Mouse (Mus musculus) mesoderm, embryonic 11.5 days (tissue): ENCODE data around the gene Nudt7.

Experiments
- DNase-seq: peaks from one replicate; pipeline ENCODE4 v3.0.0-alpha.2; 2012; ENCODE audit warnings: low read depth, low spot score

The Nudt7 gene

DNA sequence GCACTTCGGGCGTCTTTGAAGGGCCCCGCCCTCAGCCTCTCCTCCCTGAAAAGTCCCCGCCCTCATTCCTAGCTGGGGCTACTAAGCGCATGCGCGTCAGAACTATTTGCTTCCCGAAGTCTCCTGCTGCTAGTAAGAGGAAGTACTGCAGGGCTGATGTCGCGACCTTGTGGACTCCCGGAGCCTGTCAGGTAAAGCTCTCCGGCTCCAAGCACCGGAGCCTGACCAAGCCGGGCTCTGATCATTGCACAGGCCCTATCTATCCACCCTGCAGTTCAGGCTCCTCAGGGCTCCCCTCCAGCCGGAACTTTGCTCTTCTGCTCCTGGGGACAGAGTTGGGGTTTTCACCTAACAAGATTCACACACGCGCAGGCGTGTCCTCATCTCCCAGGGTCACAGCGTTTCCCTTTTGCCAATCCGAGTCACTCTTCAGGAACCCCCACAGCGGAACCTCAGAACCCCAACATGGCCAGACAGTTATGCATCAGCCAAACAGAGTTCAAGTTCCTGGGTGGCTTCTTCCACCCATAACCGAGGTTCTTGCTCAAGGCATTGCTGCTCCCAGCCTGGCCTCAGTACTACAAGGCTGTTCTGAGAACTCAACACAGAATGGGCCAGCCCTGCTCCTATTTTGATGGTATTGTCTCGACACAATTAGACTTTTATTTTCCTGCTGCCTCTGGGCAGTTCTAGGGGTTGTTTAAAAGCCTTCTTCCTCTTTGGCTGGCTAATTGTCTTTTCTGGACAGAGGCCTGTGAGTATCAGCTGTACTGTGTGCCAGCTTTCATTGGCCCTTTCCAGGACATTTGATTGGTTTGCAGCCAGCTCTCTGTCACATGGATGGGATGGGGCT, at the start of gene Nudt7:
Nudt7 (plus strand) TSS at position 48 of the 853 bp plus-strand sequence.
- peak; percentile 96 for DNase-seq

DNA sequence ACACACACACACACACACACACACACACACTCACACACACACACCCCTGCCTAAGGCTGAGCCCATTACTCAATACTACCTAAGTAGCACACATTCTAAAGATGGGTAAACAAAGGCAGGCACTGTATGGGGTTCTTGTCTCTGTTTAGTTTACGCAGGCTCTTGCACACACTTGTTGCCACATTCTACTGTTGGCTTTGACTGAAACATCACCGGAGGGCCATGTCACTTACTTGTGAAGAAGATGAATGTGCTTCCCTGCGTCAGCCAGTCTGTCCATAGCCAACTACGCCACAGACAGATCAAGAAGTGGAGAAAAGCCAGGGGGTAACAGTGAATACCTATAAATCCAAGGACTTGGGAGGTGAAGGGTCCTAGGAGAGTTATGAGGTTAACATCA, 45.4 kb upstream of the Nudt7 start:
- DNase-seq, result no peak

DNA sequence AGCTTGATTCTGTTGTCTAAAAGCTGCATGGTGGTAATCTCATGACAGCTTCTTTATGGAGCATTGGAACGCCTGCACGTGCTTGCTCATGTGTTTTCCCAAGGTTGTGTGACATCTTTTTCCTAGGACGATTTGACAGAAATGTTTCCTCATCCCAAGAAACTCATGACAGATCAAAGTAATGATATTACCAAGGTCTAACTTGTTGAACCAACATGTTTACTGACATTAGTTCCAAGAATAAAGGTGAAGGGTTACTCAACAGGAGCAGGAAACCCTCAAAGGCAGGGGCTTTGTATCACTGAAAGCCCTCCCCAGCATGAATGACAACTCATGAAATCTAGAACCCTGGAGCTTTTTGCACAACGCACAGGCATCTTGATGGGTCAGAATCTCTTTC, 42.6 kb upstream of the Nudt7 start:
- no peak for DNase-seq

DNA sequence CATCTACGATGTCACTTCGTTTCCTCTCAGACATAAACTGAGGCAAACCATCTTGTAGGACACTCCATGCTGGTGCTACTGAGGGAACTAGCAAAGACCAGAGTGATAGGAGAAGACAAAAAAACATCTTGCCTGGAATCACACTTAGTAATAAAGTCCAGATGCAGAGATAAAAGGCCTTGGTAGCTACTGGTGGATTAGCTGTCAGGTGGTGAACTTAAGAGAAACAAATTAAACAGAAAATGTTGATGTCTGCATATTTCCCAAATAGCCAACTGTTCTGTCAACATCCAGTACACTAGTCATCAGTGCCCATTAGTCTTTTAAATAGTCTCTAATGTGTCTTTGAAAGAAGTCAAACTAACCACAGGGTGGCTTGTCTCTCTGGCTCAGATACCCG, 40.0 kb upstream of the Nudt7 start:
- no peak for DNase-seq

DNA sequence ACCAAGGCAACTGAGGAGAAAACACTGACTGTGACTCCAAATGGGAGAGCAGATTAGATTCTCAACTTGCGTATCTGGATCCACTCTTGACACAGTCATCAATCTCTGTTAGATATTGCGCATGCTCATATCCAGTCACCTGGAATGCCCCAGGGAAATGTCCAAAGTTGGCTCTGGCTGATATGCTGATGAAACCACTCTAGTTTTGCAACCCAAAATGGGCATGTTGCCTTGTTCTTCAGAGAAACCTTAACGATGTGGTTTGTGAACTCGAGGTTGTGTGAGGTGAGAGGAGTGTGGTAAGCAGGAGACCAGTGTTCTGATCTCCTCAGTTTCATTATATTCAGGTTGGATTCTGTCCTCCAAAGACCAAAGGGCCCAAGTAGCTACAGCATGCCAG, 38.8 kb upstream of the Nudt7 start:
- no peak for DNase-seq

DNA sequence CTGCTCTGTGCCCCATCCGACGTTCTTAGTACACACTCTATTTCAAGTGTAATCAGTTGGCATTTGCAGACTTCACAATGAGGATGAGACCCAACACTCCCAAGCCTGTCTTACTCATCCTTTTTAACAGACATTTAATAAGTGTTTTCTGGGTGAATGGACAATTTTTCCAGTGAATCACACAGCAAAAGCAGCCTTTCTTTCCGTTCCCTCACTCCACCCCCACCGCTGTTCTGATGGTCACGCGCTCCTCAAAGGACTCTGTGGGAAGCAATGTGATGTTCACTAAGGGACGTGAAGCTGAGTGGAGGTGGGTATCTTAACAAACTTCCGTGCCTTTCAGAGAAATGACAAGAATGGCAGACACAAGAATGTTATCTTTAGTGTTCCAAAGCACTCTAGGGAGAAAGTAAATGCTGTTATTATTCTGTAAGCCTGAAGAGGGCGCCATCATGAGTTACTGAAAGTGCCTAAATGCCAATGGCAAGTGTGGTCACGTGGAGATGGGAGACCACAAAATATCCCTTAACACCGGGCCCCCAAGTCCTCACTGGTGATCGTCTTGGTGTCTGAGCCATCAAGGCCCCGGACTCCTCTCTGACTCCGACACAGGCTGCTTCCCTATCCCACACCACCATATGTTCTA, 32.7 kb upstream of the Nudt7 start:
- no peak for DNase-seq

DNA sequence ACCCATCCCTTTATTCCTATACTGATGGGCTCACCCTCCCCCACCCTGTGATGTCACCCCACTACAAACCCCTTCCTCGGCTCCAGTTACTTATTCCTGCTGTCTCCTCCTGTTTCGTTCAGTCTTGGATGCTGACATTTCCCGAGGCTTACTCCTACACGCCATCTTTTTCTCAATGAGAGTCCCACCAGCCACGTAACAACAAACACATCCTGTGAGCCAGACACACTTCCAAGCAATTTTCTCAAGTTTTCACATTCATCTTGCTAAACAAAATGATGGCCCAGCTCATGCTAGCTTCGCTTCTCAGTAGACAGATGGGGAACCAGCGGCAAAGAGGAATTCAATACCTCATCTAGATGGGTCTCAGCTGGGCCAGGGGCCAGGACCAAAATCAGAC, 30.0 kb upstream of the Nudt7 start:
- DNase-seq, result no peak

DNA sequence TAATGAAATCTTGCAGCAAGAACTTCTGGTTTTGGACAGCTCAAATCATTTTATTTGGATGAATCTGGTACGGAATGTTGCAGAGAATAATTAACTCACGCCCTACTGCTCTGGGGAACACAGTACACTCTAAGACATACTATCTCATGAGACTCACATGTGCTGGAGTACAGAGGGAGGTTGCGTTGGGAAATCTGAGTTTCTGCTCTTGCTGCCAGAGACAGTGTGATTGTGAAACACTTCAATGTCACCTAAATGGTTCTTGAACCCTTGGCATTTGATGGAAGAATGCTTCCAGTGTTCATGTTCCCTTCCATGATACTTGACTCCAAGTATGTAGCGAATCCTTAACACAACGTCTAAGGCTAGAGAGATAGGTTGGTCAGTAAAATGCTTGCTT, 27.4 kb upstream of the Nudt7 start:
- DNase-seq, result no peak

DNA sequence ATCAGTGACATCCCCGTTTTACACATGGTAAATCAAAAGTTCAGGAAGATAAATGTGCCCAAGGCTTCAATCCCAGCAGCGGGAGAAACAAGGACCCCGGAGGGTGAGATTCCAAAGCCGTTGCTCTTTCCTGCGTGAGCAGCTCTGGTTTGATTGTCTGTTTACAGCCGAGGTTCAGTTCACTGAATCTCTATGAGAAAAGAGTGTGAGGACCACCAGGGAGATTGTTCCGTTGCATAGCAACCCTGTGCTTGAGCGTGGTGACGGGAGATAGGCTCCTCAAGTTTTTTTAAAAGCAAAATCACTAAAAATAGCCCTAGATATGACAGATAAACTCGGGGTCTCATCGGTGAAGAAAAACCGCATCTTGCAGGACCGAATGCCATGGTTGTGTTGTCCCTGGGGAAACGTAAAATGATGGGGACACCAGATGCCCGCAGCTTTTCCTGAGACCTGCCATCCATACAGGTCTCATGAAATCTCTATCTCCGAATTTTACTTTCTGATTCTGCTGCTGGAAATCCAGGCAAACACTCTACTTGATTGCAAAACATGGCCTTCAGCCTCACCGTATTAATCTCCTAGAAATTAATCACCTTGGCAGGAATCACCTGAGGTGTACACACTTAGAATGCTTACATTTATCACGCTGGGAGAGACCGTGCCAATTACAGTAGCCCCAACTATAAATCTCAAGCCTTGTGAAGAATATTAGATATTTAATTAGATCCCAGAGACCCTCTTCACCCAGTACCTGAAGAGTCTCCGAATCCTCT, 23.8 kb upstream of the Nudt7 start:
- DNase-seq, result no peak

DNA sequence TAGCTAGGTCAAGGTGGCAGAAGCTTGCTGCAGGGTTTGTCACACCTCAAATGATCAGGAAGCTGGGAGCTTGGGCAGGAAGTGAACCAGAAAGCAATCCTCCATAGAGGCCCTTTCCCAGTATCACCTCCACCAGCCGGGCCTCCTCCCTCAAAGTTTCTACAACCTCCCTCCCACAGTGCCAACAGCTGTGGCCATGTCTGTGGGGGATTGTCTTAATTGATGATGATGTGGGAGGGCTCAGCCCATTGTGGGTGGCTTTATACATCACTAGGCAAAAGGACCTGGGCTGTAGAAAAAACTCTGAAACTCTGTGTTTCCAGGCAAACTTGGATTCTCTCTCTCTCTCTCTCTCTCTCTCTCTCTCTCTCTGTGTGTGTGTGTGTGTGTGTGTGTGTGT, 18.3 kb upstream of the Nudt7 start:
- DNase-seq, result no peak

DNA sequence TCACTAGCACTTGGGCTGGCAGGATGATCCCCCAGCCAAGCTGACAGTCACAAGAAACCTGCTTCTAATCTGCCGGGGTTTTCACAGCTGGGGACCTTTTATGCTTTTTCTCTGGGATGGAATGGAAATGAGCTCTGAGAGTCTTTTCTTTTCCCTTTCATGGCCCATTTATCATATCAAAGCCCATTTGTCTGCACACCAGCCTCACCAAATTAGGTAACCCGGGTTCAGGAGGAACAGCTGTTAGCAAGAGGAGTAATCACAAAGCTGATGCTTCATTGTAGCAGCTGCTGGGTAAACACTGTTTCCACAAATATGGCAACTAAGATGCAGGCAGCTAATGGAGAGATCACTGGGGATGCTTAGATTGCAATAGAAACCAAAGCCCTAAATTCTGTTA, 17.3 kb upstream of the Nudt7 start:
- peak; percentile 68 for DNase-seq

DNA sequence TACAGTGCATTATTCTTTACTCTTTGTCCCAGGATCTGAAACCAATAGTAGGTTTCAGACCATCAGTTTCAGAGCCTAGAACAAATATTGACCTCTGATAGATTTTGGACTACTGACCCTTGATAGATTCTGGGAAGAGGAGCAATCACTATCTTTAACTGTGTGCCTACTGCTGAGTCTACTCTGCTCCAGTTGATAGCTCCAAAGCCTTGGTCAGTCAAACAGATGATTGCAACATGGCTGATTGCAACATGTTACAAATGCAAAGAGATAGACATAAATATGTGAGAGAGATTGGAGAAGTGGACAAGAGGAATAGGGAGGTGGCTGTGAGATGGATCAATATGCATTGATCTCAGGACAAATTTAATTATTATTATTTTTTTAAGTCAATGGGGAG, 15.9 kb upstream of the Nudt7 start:
- DNase-seq, result no peak

DNA sequence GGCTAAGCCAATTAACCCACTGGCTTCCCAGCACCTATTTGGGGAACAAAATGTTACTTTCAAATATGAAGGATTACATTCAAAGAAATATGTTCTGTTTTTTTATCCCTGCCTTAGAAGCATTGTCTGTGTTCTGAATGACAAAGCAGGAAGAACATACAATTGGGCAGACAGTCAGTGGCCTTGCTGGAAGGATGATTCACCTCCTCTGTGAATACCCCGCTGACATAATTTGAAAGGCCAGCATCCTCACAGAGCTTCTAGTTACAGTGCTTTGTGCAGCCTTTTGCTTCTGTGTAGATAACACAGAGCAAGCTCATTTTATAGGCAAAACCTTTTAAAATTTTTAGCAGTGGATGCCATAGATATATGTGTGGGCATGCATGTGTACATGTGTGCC, 11.6 kb upstream of the Nudt7 start:
- no peak for DNase-seq

DNA sequence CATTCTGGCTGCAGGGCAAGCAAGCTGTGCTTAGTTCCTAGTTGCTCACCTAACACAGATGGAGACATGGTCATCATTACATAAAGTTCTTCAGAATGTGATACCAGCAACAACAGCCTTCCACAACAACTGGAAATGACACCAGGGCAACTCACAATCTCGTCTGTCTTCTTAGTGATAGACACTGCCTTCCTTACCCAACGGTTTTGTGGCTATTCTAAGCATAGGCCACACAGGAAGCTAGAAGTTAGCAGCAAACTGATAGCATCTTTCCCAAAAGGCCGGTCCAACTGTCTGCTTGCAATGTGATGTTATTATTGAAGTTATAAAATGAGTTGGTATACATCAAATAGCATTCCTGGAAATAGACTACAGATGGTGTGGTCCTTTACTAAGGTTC, 9.7 kb upstream of the Nudt7 start:
- DNase-seq, result no peak

DNA sequence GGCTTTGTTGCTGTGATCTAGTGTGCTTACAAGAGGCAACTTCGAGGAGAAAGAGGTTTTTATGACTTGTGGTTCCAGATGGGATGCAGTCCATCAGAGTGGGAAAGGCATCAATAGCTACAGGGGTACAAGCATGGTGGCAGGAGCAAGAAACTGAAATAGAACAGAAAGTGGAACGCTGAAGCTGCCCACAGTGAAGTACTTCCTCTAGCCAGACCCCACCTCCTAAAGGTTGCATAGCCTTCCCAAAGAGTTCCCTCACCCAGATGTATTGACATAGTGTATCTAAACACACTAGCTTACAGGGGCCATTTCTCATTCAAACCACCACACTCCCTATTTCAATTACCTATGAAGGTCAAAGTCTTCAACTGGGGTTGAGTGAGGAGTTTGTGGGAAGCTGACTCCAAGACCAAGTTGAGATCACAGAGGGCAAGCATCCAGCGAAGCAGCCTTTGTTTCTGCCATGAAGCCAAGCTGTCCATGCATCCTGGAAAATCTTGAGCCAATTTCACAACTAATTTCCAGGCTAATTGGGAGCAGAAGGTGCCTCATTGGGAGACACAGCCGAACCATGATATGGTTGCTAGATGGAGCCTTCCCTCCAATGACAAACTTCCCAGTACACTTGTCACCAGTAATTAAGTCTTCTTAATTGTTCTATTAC, 9.1 kb upstream of the Nudt7 start:
- DNase-seq, result no peak

DNA sequence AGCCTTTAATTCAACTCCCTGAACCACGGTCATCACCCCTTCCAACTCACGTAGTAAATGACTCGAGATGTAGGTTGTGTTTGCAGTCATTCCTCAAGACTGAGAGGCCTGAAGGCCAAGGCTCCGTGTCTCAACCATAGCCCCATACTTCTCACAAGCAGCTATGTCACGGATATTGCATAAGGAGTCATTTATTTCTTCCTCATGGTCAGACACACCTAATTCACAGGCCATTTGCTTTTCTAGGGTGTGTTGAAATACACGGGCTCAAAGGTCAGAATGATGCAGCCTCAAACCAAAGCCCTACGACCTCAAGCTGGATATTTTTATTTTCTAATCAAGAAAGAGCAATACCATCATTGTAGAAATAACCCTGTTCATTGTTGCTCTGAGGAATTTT, 2.5 kb upstream of the Nudt7 start:
- DNase-seq, result no peak

DNA sequence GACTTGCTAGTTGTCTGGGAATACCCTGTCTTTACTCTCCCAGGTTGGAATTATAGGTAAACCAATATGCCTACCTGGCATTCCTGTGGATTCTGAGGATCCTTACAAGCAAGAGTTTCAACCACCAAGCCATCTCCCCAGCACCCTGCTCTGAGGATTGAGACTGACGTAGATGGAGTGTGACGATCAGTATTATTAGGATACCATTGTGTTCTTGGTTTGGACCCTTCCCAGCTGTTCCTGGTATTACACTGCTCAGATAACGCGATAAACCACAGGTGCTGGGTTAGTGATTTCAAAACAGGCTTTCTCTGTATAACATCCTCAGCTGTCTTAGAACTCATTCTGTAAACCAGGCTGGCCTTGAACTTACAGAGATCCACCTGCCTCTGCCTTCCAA, 1.9 kb upstream of the Nudt7 start:
- DNase-seq, result no peak

DNA sequence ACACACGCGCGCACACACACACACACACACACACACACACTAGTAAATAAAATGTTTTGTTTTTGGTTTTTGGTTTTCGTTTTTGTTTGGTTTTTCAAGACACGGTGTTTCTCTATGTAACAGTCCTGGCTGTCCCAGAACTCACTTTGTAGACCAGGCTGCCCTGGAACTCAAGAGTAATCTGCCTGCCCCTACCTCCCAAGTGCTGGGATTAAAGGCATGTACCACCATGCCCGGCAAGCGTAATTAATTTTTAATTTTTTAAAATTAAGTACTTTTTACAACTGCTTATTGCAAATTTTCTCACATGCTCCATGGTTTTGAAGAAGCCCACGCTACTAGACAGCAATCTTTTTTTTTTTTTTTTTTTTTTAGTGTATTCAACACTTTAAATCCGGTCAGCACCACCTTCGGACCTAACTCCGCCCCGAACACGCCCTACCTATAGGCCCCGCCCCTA, 277 bp upstream of the Nudt7 start:
- DNase-seq, result no peak

DNA sequence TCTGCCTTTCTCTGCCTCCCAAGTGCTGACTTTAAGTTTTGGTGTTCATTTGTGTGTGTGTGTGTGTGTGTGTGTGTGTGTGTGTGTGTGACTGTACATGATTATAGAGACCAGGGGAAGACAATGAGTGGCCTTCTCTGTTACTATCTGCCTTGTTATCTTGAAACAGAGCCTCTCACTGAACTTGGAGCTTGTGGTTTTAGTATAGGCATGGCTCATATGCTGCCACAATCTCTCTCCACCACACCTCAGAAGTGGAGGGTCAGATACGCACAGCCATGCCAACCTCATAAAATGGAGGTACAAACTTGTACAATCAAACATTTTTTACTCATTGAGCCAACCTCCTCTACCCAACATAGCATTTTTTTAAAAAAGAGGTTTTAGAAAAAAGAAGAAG, 3.4 kb downstream of the Nudt7 start:
- DNase-seq, result no peak

DNA sequence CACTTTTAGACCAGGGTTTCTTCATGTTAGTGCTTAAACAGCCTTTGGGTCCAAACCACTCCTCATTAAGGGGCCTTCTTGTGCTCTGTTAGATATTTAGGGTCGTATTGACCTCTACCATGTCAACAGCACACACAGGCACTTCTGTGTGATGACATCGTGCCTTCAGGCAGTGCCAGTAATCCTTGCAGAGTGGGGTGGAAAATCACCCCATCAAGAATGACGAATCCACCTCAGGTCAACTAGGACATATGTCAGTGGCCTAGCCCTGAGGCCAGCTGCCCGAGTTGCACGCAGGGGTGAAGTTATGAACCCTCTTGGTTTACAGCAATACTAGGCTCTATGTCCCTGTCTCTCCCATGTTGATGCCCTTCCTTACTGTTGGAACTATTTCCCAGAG, 3.8 kb downstream of the Nudt7 start:
- DNase-seq, result no peak

DNA sequence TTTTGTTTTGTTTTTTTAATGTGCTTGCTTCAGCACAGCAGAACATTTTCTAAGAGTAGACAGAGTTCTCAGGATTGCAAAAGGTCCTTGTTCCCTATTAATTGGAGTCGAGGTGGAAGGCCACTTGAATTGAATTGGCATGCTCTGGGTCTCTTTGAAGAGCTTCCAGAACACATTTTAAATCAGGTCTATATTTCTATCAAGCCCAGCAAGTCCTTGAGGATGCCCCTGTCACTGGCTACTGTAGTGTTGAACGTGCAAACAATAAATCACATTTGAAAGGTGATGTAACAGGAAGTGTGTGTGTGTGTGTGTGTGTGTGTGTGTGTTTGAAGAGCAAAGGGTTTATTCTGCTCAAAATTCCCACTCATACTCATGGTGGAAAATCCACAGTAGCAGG, 7.1 kb downstream of the Nudt7 start:
- no peak for DNase-seq

DNA sequence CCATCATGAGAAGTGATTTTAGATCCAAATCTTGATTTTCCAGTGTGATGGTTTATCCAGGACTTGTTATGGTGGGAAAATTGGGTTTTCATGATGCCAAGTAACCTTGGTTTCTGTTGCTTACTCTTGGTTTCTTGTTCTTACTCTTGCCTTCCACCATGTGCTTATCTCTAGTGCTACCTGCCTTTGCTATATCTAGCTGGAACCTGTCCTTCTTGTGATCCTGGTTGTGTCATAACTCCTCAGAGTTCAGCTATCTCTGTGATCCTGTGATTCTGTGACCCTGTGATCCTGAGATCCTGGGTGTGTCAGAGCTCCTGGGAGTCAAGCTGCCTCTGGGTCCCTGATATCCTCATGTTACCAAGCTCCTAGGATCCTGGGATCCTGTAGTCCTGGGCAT, 8.8 kb downstream of the Nudt7 start:
- DNase-seq, result no peak
